Mouse (Mus musculus): ENCODE data around the gene Pptc7.

Pptc7 gene

GRCm38 (mm10) chr5:122323523-122323922, 39.4 kb downstream of the Pptc7 start:
- H3K9me3 ChIP-seq (ENCODE audit: low read length): no peaks in the 10 kb centered on the region
- H3K27me3 ChIP-seq (ENCODE audit: insufficient read depth, low read length): no peaks in the 10 kb centered on the region
- H3K4me3 ChIP-seq (replicated peaks; ENCODE audit: low read length): no peak overlapping the region
- peaks cover 81% of the 10 kb centered on the region for H3K36me3 ChIP-seq (ENCODE audit: insufficient read depth, low read length)
- TF ChIP-seq CTCF (conservative IDR thresholded peaks at IDR 0.05; ENCODE audit: low read length): no peak
- TF ChIP-seq NANOG (IDR thresholded peaks at IDR 0.05; ENCODE audit: borderline replicate concordance, low read length): no peak
- TF ChIP-seq POU5F1 (IDR thresholded peaks at IDR 0.05; ENCODE audit: borderline replicate concordance, low read length): no peak
- H3K4me1 ChIP-seq (replicated peaks; ENCODE audit: low read depth, low read length): peaks cover 60% of the 10 kb centered on the region

- peaks cover 49% of the 10 kb centered on the region for H3K4me1 ChIP-seq (replicated peaks; ENCODE audit: low read depth, low read length)
- no peak overlapping the region for H3K4me3 ChIP-seq (replicated peaks; ENCODE audit: low read length)
- TF ChIP-seq POU5F1 (IDR thresholded peaks at IDR 0.05; ENCODE audit: borderline replicate concordance, low read length): no peak
- peaks cover 77% of the 10 kb centered on the region for H3K36me3 ChIP-seq (ENCODE audit: insufficient read depth, low read length)
- H3K9me3 ChIP-seq (ENCODE audit: low read length): no peaks in the 10 kb centered on the region
- no peaks in the 10 kb centered on the region for H3K27me3 ChIP-seq (ENCODE audit: insufficient read depth, low read length)
Measured at GRCm38 (mm10) chr5:122324608-122325431, 40.7 kb downstream of the Pptc7 start.

DNA sequence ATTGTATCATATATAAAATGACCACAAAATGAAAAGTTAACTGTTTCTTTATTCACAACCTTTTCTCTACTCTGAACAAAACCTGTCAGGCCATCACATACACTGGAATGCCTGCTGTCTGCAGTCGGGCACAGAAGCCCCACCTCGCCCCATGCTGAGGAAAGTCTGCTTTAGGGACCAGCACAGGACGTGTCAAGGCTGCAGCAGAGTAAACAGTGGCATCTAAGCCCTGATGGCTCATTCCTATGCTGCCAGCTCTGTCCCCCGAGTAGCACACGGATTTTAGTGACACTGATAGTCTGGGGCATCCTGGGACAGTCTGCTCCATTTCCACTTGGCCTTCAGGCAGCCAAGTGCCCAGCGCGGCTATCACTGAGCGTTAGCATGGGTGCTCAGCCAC, 41.3 kb downstream of the Pptc7 start:
- H3K4me3 ChIP-seq (replicated peaks; ENCODE audit: low read length): no peak overlapping the region
- no peaks in the 10 kb centered on the region for H3K9me3 ChIP-seq (ENCODE audit: low read length)
- H3K27me3 ChIP-seq (ENCODE audit: insufficient read depth, low read length): no peaks in the 10 kb centered on the region
- TF ChIP-seq POU5F1 (IDR thresholded peaks at IDR 0.05; ENCODE audit: borderline replicate concordance, low read length): no peak
- no peak for TF ChIP-seq CTCF (conservative IDR thresholded peaks at IDR 0.05; ENCODE audit: low read length)
- TF ChIP-seq NANOG (IDR thresholded peaks at IDR 0.05; ENCODE audit: borderline replicate concordance, low read length): no peak
- H3K4me1 ChIP-seq (replicated peaks; ENCODE audit: low read depth, low read length): peaks cover 44% of the 10 kb centered on the region
- H3K36me3 ChIP-seq (ENCODE audit: insufficient read depth, low read length): peaks cover 71% of the 10 kb centered on the region

- H3K36me3 ChIP-seq (ENCODE audit: insufficient read depth, low read length): peaks cover 52% of the 10 kb centered on the region
- no peak overlapping the region for H3K4me3 ChIP-seq (replicated peaks; ENCODE audit: low read length)
- H3K9me3 ChIP-seq (ENCODE audit: low read length): no peaks in the 10 kb centered on the region
- H3K4me1 ChIP-seq (replicated peaks; ENCODE audit: low read depth, low read length): peaks cover 44% of the 10 kb centered on the region
- no peaks in the 10 kb centered on the region for H3K27me3 ChIP-seq (ENCODE audit: insufficient read depth, low read length)
- no peak for TF ChIP-seq CTCF (conservative IDR thresholded peaks at IDR 0.05; ENCODE audit: low read length)
- no peak for TF ChIP-seq POU5F1 (IDR thresholded peaks at IDR 0.05; ENCODE audit: borderline replicate concordance, low read length)
- no peak for TF ChIP-seq NANOG (IDR thresholded peaks at IDR 0.05; ENCODE audit: borderline replicate concordance, low read length)
Measured at GRCm38 (mm10) chr5:122327283-122327682, 43.1 kb downstream of the Pptc7 start.

GRCm38 (mm10) chr5:122330269-122330668, 46.1 kb downstream of the Pptc7 start:
- Histone ChIP-seq H3K4me3 (replicated peaks; ENCODE audit: low read length) (no peak overlapping the region), H3K27me3 (ENCODE audit: insufficient read depth, low read length) (no peaks in the 10 kb centered on the region), H3K36me3 (ENCODE audit: insufficient read depth, low read length) (peaks cover 43% of the 10 kb centered on the region), H3K9me3 (ENCODE audit: low read length) (no peaks in the 10 kb centered on the region), H3K4me1 (replicated peaks; ENCODE audit: low read depth, low read length) (peaks cover 33% of the 10 kb centered on the region)
- TF ChIP-seq POU5F1 (IDR thresholded peaks at IDR 0.05; ENCODE audit: borderline replicate concordance, low read length) (no peak), CTCF (conservative IDR thresholded peaks at IDR 0.05; ENCODE audit: low read length) (no peak), NANOG (IDR thresholded peaks at IDR 0.05; ENCODE audit: borderline replicate concordance, low read length) (no peak)

GRCm38 (mm10) chr5:122334682-122335081, 50.5 kb downstream of the Pptc7 start:
- H3K27me3 ChIP-seq (ENCODE audit: insufficient read depth, low read length): no peaks in the 10 kb centered on the region
- peaks cover 43% of the 10 kb centered on the region for H3K36me3 ChIP-seq (ENCODE audit: insufficient read depth, low read length)
- TF ChIP-seq NANOG (IDR thresholded peaks at IDR 0.05; ENCODE audit: borderline replicate concordance, low read length): no peak
- TF ChIP-seq CTCF (conservative IDR thresholded peaks at IDR 0.05; ENCODE audit: low read length): no peak
- no peak for TF ChIP-seq POU5F1 (IDR thresholded peaks at IDR 0.05; ENCODE audit: borderline replicate concordance, low read length)
- H3K9me3 ChIP-seq (ENCODE audit: low read length): no peaks in the 10 kb centered on the region
- H3K4me1 ChIP-seq (replicated peaks; ENCODE audit: low read depth, low read length): peaks cover 20% of the 10 kb centered on the region
- no peak overlapping the region for H3K4me3 ChIP-seq (replicated peaks; ENCODE audit: low read length)

- TF ChIP-seq NANOG (IDR thresholded peaks at IDR 0.05; ENCODE audit: borderline replicate concordance, low read length) (no peak), CTCF (conservative IDR thresholded peaks at IDR 0.05; ENCODE audit: low read length) (no peak), POU5F1 (IDR thresholded peaks at IDR 0.05; ENCODE audit: borderline replicate concordance, low read length) (no peak)
- Histone ChIP-seq H3K4me1 (replicated peaks; ENCODE audit: low read depth, low read length) (peaks cover 11% of the 10 kb centered on the region), H3K36me3 (ENCODE audit: insufficient read depth, low read length) (peaks cover 61% of the 10 kb centered on the region)
Measured at GRCm38 (mm10) chr5:122336554-122337294, 52.6 kb downstream of the Pptc7 start.

GRCm38 (mm10) chr5:122342874-122343273, 58.7 kb downstream of the Pptc7 start:
- no peaks in the 10 kb centered on the region for H3K27me3 ChIP-seq (ENCODE audit: insufficient read depth, low read length)
- H3K4me3 ChIP-seq (replicated peaks; ENCODE audit: low read length): no peak overlapping the region
- H3K9me3 ChIP-seq (ENCODE audit: low read length): no peaks in the 10 kb centered on the region
- TF ChIP-seq POU5F1 (IDR thresholded peaks at IDR 0.05; ENCODE audit: borderline replicate concordance, low read length): no peak
- TF ChIP-seq CTCF (conservative IDR thresholded peaks at IDR 0.05; ENCODE audit: low read length): no peak
- TF ChIP-seq NANOG (IDR thresholded peaks at IDR 0.05; ENCODE audit: borderline replicate concordance, low read length): no peak
- peaks cover 53% of the 10 kb centered on the region for H3K36me3 ChIP-seq (ENCODE audit: insufficient read depth, low read length)
- peaks cover 20% of the 10 kb centered on the region for H3K4me1 ChIP-seq (replicated peaks; ENCODE audit: low read depth, low read length)

More at GRCm38 (mm10) chr5:122336554-122337294, 52.6 kb downstream of the Pptc7 start:
- Histone ChIP-seq H3K4me3 (replicated peaks; ENCODE audit: low read length) (no peak overlapping the region), H3K27me3 (ENCODE audit: insufficient read depth, low read length) (no peaks in the 10 kb centered on the region), H3K9me3 (ENCODE audit: low read length) (no peaks in the 10 kb centered on the region)
